In genomic region chr12:79340513-79340912, GRCm38 (mm10) we compare ENCODE assay signal across 17 mouse cellular contexts. TPM values are rescaled to one million over a fixed set of nuclear protein-coding genes. Genes with fewer than 3 reads are reported as not detected.
A peak's percentile ranks its signal among the peaks of the same experiment; 100 is the strongest.
DNase-seq lines count a peak whose midpoint lies in the region; ATAC-seq and TF ChIP-seq lines count a peak whose summit lies in the region.
"Had no signal": no experiment of that assay in that cellular context is flagged by ENCODE, and none has a peak within 500 bp of the region (broad histone marks: within the 10 kb centered on the region; RNA-seq: fewer than 3 reads in every experiment).

No protein-coding gene starts in this region.

- no peaks in the 10 kb centered on the region for H3K27me3 ChIP-seq in limb, embryonic 12.5 days
- H3K27me3 ChIP-seq in limb, embryonic 10.5 days (ENCODE audit: low read depth, poor library complexity, severe bottlenecking): no peaks in the 10 kb centered on the region
- no peaks in the 10 kb centered on the region for H3K27me3 ChIP-seq in intestine, embryonic 14.5 days (replicated peaks; ENCODE audit: control insufficient read depth, insufficient read depth, low read length)
- H3K27me3 ChIP-seq in limb, embryonic 14.5 days (ENCODE audit: control insufficient read depth, insufficient read depth, low read length): no peaks in the 10 kb centered on the region
- no peaks in the 10 kb centered on the region for H3K27me3 ChIP-seq in midbrain, embryonic 15.5 days (replicated peaks)
- H3K27me3 ChIP-seq: CH12.LX; hindbrain, embryonic 15.5 days; Patski had no signal

- no peaks in the 10 kb centered on the region for H3K36me3 ChIP-seq in limb, embryonic 12.5 days
- no peaks in the 10 kb centered on the region for H3K36me3 ChIP-seq in limb, embryonic 10.5 days
- no peaks in the 10 kb centered on the region for H3K36me3 ChIP-seq in intestine, embryonic 14.5 days (ENCODE audit: control insufficient read depth, insufficient read depth, low read length)
- H3K36me3 ChIP-seq in limb, embryonic 14.5 days (ENCODE audit: control insufficient read depth, insufficient read depth, low read length): no peaks in the 10 kb centered on the region
- no peaks in the 10 kb centered on the region for H3K36me3 ChIP-seq in midbrain, embryonic 15.5 days (replicated peaks)
- H3K36me3 ChIP-seq: hindbrain, embryonic 15.5 days had no signal

- no peak overlapping the region for H3K4me3 ChIP-seq in limb, embryonic 12.5 days (replicated peaks)
- no peak overlapping the region for H3K4me3 ChIP-seq in limb, embryonic 10.5 days
- H3K4me3 ChIP-seq in intestine, embryonic 14.5 days (ENCODE audit: low read depth, low read length): no peak overlapping the region
- no peak overlapping the region for H3K4me3 ChIP-seq in limb, embryonic 14.5 days (replicated peaks; ENCODE audit: low read length)
- no peak overlapping the region for H3K4me3 ChIP-seq in midbrain, embryonic 15.5 days
- H3K4me3 ChIP-seq: hindbrain, embryonic 15.5 days; myocyte had no signal

- H3K9ac ChIP-seq in limb, embryonic 12.5 days (replicated peaks): no peak overlapping the region
- no peak overlapping the region for H3K9ac ChIP-seq in intestine, embryonic 14.5 days (ENCODE audit: low read length)
- no peak overlapping the region for H3K9ac ChIP-seq in limb, embryonic 14.5 days (ENCODE audit: low read depth, low read length, severe bottlenecking)
- no peak overlapping the region for H3K9ac ChIP-seq in midbrain, embryonic 15.5 days
- H3K9ac ChIP-seq: hindbrain, embryonic 15.5 days had no signal

- peaks cover 16% of the 10 kb centered on the region for H3K4me1 ChIP-seq in limb, embryonic 12.5 days (replicated peaks)
- peaks cover 4% of the 10 kb centered on the region; the same call in 1 of the 2 replicates for H3K4me1 ChIP-seq in limb, embryonic 10.5 days
- H3K4me1 ChIP-seq in intestine, embryonic 14.5 days (replicated peaks; ENCODE audit: control insufficient read depth, insufficient read depth, low read length): no peaks in the 10 kb centered on the region; the same call in 1 of the 2 replicates
- H3K4me1 ChIP-seq in limb, embryonic 14.5 days (ENCODE audit: control insufficient read depth, insufficient read depth, low read length): peaks cover 9% of the 10 kb centered on the region
- H3K4me1 ChIP-seq in midbrain, embryonic 15.5 days: no peaks in the 10 kb centered on the region
- H3K4me1 ChIP-seq: hindbrain, embryonic 15.5 days had no signal

- DNase-seq in limb, embryonic 10.5 days (ENCODE audit: low spot score): no peak
- peak; percentile 51 for DNase-seq in adipocyte (ENCODE audit: low spot score)
- no peak for DNase-seq in intestine, embryonic 14.5 days (ENCODE audit: low spot score)
- no peak for DNase-seq in limb, embryonic 14.5 days (ENCODE audit: low spot score)
- DNase-seq in layer of hippocampus, postnatal 10 days (ENCODE audit: low spot score in 2 of 2): no peak
- DNase-seq in gastrocnemius, adult 8-10 months (ENCODE audit: low spot score in 2 of 2): no peak
- DNase-seq: adrenal gland, adult 2 months; cerebellum, postnatal 14 days; layer of hippocampus, adult 9-11 months; liver; right cerebral cortex, postnatal 4 days had no signal

- 0 out of 2 replicates have a peak overlapping the region, but pooled peaks have one; percentile 25 for H3K27ac ChIP-seq in limb, embryonic 12.5 days
- no peak overlapping the region for H3K27ac ChIP-seq in limb, embryonic 10.5 days
- H3K27ac ChIP-seq in intestine, embryonic 14.5 days (ENCODE audit: low read depth): 0 out of 2 replicates have a peak overlapping the region, but pooled peaks have one; percentile 11
- H3K27ac ChIP-seq in limb, embryonic 14.5 days (replicated peaks; ENCODE audit: low read depth, low read length): peak overlapping the region; percentile 56; the same call in 1 of the 2 replicates
- H3K27ac ChIP-seq in midbrain, embryonic 15.5 days: no peak overlapping the region
- H3K27ac ChIP-seq: hindbrain, embryonic 15.5 days had no signal

- 84% methylated on average over 6 of the region's 6 CpGs for WGBS in limb, embryonic 12.5 days
- 82% methylated on average over 6 of the region's 6 CpGs for WGBS in limb, embryonic 10.5 days
- 65% methylated on average over 6 of the region's 6 CpGs for WGBS in intestine, embryonic 14.5 days
- 66% methylated on average over 6 of the region's 6 CpGs for WGBS in limb, embryonic 14.5 days
- WGBS in midbrain, embryonic 15.5 days: 80% methylated on average over 6 of the region's 6 CpGs

- no peak for ATAC-seq in limb, embryonic 12.5 days (ENCODE audit: insufficient number of reproducible peaks, insufficient read depth, low FRiP score, low TSS enrichment, low read depth)
- no peak for ATAC-seq in intestine, embryonic 14.5 days (replicated peaks; ENCODE audit: low FRiP score, low TSS enrichment, low read depth)
- no peak for ATAC-seq in limb, embryonic 14.5 days (ENCODE audit: low FRiP score, low read depth)
- no peak for ATAC-seq in midbrain, embryonic 15.5 days (replicated peaks)
- ATAC-seq: Patski had no signal

- H3K4me2 ChIP-seq in limb, embryonic 12.5 days: no peak overlapping the region
- no peak overlapping the region for H3K4me2 ChIP-seq in intestine, embryonic 14.5 days (ENCODE audit: low read length)
- no peak overlapping the region for H3K4me2 ChIP-seq in limb, embryonic 14.5 days (replicated peaks; ENCODE audit: low read depth, low read length, severe bottlenecking)
- H3K4me2 ChIP-seq in midbrain, embryonic 15.5 days: no peak overlapping the region
- H3K4me2 ChIP-seq: hindbrain, embryonic 15.5 days had no signal

- no peaks in the 10 kb centered on the region for H3K9me3 ChIP-seq in limb, embryonic 12.5 days
- H3K9me3 ChIP-seq in limb, embryonic 10.5 days (replicated peaks): no peaks in the 10 kb centered on the region
- no peaks in the 10 kb centered on the region for H3K9me3 ChIP-seq in intestine, embryonic 14.5 days (ENCODE audit: control insufficient read depth, low read length)
- no peaks in the 10 kb centered on the region for H3K9me3 ChIP-seq in limb, embryonic 14.5 days (ENCODE audit: control insufficient read depth, low read length)
- no peaks in the 10 kb centered on the region for H3K9me3 ChIP-seq in midbrain, embryonic 15.5 days
- H3K9me3 ChIP-seq: hindbrain, embryonic 15.5 days had no signal

- TF ChIP-seq POLR2A in limb, embryonic 14.5 days (IDR thresholded peaks at IDR 0.05; ENCODE audit: borderline replicate concordance, extremely low read depth, insufficient read depth, insufficient read length): no peak

RNA-seq across cellular contexts. Expression of gene Rad51b, which starts 43.4 kb away (rescaled TPM):
- polyA plus RNA-seq in limb, embryonic 12.5 days (2016; fragmentation: Nextera tagmentation; extraction: Ambion mirVana): 6.4 and 8.0 TPM in 2 replicates
- 6.0 and 7.4 TPM in 2 replicates for polyA plus RNA-seq in limb, embryonic 10.5 days (2016; fragmentation: Nextera tagmentation; extraction: Ambion mirVana)
- polyA plus RNA-seq in intestine, embryonic 14.5 days (2014; fragmentation: Nextera tagmentation; extraction: Ambion mirVana): 10.0 and 10.3 TPM in 2 replicates
- polyA plus RNA-seq in limb, embryonic 14.5 days (2012; rRNA removed): 2.7 and 3.2 TPM in 2 replicates
- polyA plus RNA-seq in limb, embryonic 14.5 days (2014; fragmentation: Nextera tagmentation; extraction: Ambion mirVana): 5.7 and 6.5 TPM in 2 replicates
- polyA plus RNA-seq in midbrain, embryonic 15.5 days (2015; fragmentation: Nextera tagmentation; extraction: Ambion mirVana): 1.3 and 1.4 TPM in 2 replicates
- total RNA-seq in layer of hippocampus, postnatal 10 days (2021): under 1 TPM; 0.47 to 0.69 TPM
- total RNA-seq in gastrocnemius, adult 8-10 months (2022): under 1 TPM; 0.17 to 0.24 (median 0.21) TPM

RNA-seq across cellular contexts. Expression of gene Zfyve26, which starts 44.4 kb away (rescaled TPM):
- polyA plus RNA-seq in limb, embryonic 12.5 days (2016; fragmentation: Nextera tagmentation; extraction: Ambion mirVana): 12.4 and 17.8 TPM in 2 replicates
- 14.5 and 18.2 TPM in 2 replicates for polyA plus RNA-seq in limb, embryonic 10.5 days (2016; fragmentation: Nextera tagmentation; extraction: Ambion mirVana)
- polyA plus RNA-seq in intestine, embryonic 14.5 days (2014; fragmentation: Nextera tagmentation; extraction: Ambion mirVana): 12.5 and 17.9 TPM in 2 replicates
- 29.7 and 32.2 TPM in 2 replicates for polyA plus RNA-seq in limb, embryonic 14.5 days (2012; rRNA removed)
- polyA plus RNA-seq in limb, embryonic 14.5 days (2014; fragmentation: Nextera tagmentation; extraction: Ambion mirVana): 16.8 and 20.3 TPM in 2 replicates
- 9.5 and 12.2 TPM in 2 replicates for polyA plus RNA-seq in midbrain, embryonic 15.5 days (2015; fragmentation: Nextera tagmentation; extraction: Ambion mirVana)
- 10 to 100 TPM; 23.8 to 26.4 TPM for total RNA-seq in layer of hippocampus, postnatal 10 days (2021)
- total RNA-seq in gastrocnemius, adult 8-10 months (2022): 10 to 100 TPM; 13.9 to 16.8 (median 16.5) TPM

Comparison
In these comparisons a context has a peak if more than half of its experiments do, and no peak if none do; other contexts are left out.
1. H3K27ac ChIP-seq: peak in limb, embryonic 12.5 days (single experiment), intestine, embryonic 14.5 days (single experiment) and limb, embryonic 14.5 days (single experiment); none in limb, embryonic 10.5 days (single experiment) and midbrain, embryonic 15.5 days (single experiment).